Mouse (Mus musculus): ENCODE results near the gene Abcg4.

Gene Abcg4

GRCm38 (mm10) chr9:44286256-44286850, 2.1 kb downstream of the Abcg4 start:
- DNase-seq (ENCODE audit: low read depth, low spot score) = no peak

- DNase-seq (ENCODE audit: low read depth, low spot score) = no peak
These were observed 5.2 kb downstream of the Abcg4 start for GRCm38 (mm10) chr9:44283183-44283582.

GRCm38 (mm10) chr9:44269973-44270372, 18.4 kb downstream of the Abcg4 start:
- DNase-seq (ENCODE audit: low read depth, low spot score) = no peak

- DNase-seq (ENCODE audit: low read depth, low spot score) = peak; percentile 74
These were observed 19.3 kb downstream of the Abcg4 start for GRCm38 (mm10) chr9:44269077-44269476.

GRCm38 (mm10) chr9:44268432-44268831, 20.0 kb downstream of the Abcg4 start, which contains the start of gene Nlrx1:
TSS of gene Nlrx1 (minus strand) at chr9:44268599.
- DNase-seq (ENCODE audit: low read depth, low spot score) = peak; percentile 47

GRCm38 (mm10) chr9:44268027-44268360, 20.4 kb downstream of the Abcg4 start:
- peak; percentile 89 for DNase-seq (ENCODE audit: low read depth, low spot score)

- peak; percentile 44 for DNase-seq (ENCODE audit: low read depth, low spot score)
These were observed 20.9 kb downstream of the Abcg4 start for GRCm38 (mm10) chr9:44267319-44268026.

GRCm38 (mm10) chr9:44266478-44267226, 21.8 kb downstream of the Abcg4 start:
- DNase-seq (ENCODE audit: low read depth, low spot score) = no peak

- DNase-seq (ENCODE audit: low read depth, low spot score) = no peak
These were observed 27.0 kb downstream of the Abcg4 start for GRCm38 (mm10) chr9:44261388-44261787.

GRCm38 (mm10) chr9:44259014-44259413, 29.4 kb downstream of the Abcg4 start:
- no peak for DNase-seq (ENCODE audit: low read depth, low spot score)

GRCm38 (mm10) chr9:44256213-44256612, 32.2 kb downstream of the Abcg4 start:
- DNase-seq (ENCODE audit: low read depth, low spot score) = no peak

GRCm38 (mm10) chr9:44255136-44255521, 33.3 kb downstream of the Abcg4 start:
- no peak for DNase-seq (ENCODE audit: low read depth, low spot score)

- DNase-seq (ENCODE audit: low read depth, low spot score) = no peak
These were observed 33.8 kb downstream of the Abcg4 start for GRCm38 (mm10) chr9:44254508-44255135.

GRCm38 (mm10) chr9:44253441-44253840, 35.0 kb downstream of the Abcg4 start:
- no peak for DNase-seq (ENCODE audit: low read depth, low spot score)

GRCm38 (mm10) chr9:44251314-44251713, 37.1 kb downstream of the Abcg4 start, which contains the start of gene Pdzd3:
TSS of gene Pdzd3 (minus strand) at chr9:44251471.
- DNase-seq (ENCODE audit: low read depth, low spot score) = no peak

GRCm38 (mm10) chr9:44250445-44250844, 38.0 kb downstream of the Abcg4 start:
- DNase-seq (ENCODE audit: low read depth, low spot score) = no peak

GRCm38 (mm10) chr9:44249181-44250146, 39.0 kb downstream of the Abcg4 start:
- DNase-seq (ENCODE audit: low read depth, low spot score) = peak; percentile 71

- DNase-seq (ENCODE audit: low read depth, low spot score) = no peak
These were observed 40.5 kb downstream of the Abcg4 start for GRCm38 (mm10) chr9:44247907-44248306.

- no peak for DNase-seq (ENCODE audit: low read depth, low spot score)
These were observed 44.8 kb downstream of the Abcg4 start for GRCm38 (mm10) chr9:44243621-44244020.

- DNase-seq (ENCODE audit: low read depth, low spot score) = no peak
These were observed 47.0 kb downstream of the Abcg4 start for GRCm38 (mm10) chr9:44241418-44241817.

- DNase-seq (ENCODE audit: low read depth, low spot score) = no peak
These were observed 47.5 kb downstream of the Abcg4 start for GRCm38 (mm10) chr9:44240911-44241310.
